Mouse (Mus musculus) forelimb bud, embryonic 11.5 days (tissue): Measurements from ENCODE around the gene Nit1.

Experiments
- DNase-seq: peaks from one replicate; pipeline ENCODE4 v3.0.0-alpha.2; 2012; ENCODE audit warnings: low read depth, low spot score

Gene Nit1

GRCm38 (mm10) chr1:171345225-171346094, at the start of gene Nit1, which contains the start of gene Pfdn2:
Nit1 (minus strand) TSS chr1:171345646.
Pfdn2 (plus strand) TSS chr1:171345670.
- DNase-seq: peak; percentile 89

- no peak for DNase-seq
Observed at GRCm38 (mm10) chr1:171390101-171390500, 44.7 kb upstream of the Nit1 start.

- DNase-seq: no peak
Observed at GRCm38 (mm10) chr1:171388376-171389102, 43.1 kb upstream of the Nit1 start, which contains the start of gene Arhgap30. Arhgap30 (plus strand) TSS chr1:171388954.

- peak; percentile 60 for DNase-seq
Observed at GRCm38 (mm10) chr1:171387099-171387498, 41.7 kb upstream of the Nit1 start.

DNA sequence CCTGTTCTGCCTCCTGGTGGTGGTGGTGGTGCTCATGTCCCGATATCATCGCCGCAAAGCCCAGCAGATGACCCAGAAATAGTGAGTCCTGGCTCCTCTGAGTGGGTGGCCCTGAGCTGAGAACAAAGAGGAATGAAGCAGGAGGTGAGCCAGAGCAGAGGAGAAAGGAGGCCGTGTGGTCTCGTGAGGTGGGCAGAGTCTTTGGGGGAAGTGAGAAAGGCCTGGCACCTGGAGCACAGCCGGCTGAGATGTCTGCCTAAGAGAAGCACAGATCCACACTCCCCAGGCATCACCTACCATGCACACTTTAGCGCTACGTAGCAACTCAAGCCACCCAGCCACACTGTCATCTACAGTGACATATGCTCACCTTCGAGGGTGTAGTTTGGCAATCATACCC, 39.7 kb upstream of the Nit1 start:
- DNase-seq: no peak

GRCm38 (mm10) chr1:171384361-171384760, 38.9 kb upstream of the Nit1 start:
- peak; percentile 10 for DNase-seq

GRCm38 (mm10) chr1:171382096-171382620, 36.7 kb upstream of the Nit1 start:
- DNase-seq: no peak

- peak; percentile 46 for DNase-seq
Observed at GRCm38 (mm10) chr1:171379935-171380599, 34.6 kb upstream of the Nit1 start.

DNA sequence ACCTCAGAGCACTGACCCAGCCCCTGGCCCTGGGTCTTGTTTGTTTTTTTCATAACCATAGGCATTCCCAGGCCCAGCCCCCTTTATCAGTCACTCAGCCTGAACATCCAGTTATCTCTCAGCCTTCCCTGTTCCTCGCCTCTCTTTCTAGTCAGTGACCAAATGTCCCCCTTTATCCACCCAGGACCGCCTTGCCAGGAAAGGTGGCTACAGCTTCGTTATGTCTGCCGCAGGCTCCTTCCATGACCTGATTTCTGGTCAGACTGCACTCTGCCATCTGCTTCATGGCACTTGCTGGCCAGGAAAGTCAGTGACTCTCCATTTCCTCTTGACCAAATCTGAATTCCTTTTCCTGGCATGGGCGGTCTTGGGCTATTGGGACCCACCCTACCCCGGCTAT, 32.9 kb upstream of the Nit1 start:
- no peak for DNase-seq

DNA sequence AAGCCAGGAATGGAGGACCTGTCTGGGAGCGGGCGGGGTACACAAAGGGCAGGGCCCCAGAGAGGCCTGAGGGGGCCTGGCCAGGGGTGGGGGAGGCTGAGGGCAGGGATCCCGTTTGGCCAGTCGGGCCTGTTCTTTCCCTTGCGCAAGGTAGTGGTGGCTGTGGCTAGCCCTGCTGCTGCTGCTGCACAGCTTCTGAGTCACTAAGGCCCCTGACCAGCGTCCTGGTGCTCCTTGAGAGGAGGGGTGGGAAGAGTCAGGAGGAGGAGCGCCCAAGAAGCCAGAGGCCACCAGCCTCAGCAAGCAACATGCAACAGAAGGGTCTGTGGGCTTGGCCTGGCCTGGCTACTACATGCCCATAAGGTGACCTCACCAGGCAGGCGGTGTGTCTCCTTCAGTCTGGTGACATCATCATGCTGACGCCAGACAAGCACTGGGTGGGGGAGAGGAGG, 30.2 kb upstream of the Nit1 start:
- no peak for DNase-seq

DNA sequence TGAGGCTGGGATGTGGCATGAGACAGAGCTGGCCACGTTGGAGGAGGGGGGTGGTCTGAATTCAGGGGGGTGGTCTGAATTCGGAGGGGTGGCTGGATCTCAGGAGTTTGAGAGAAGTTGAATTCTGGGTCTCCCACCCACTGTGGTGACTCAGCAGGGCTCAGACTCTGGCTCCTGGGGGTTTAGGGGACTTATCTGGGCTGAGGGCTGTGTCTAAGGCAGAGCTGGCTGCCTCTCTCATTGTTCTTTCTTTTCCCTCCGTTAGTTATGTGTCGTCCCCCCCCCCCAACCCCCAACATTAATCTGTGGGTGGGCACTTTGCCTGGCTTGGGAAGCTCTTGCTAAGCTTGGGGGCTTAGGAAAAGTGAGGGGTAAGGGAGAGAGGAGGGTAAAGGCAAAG, 28.5 kb upstream of the Nit1 start:
- DNase-seq: no peak

GRCm38 (mm10) chr1:171372880-171373279, 27.4 kb upstream of the Nit1 start:
- DNase-seq: no peak

GRCm38 (mm10) chr1:171369845-171370556, 24.6 kb upstream of the Nit1 start, which contains the start of gene Nectin4:
Nectin4 (plus strand) TSS chr1:171370099.
- no peak for DNase-seq

GRCm38 (mm10) chr1:171365934-171366333, 20.5 kb upstream of the Nit1 start:
- no peak for DNase-seq

GRCm38 (mm10) chr1:171361106-171362103, 16.0 kb upstream of the Nit1 start:
- peak; percentile 75 for DNase-seq

- peak; percentile 94 for DNase-seq
Observed at GRCm38 (mm10) chr1:171360656-171361055, 15.2 kb upstream of the Nit1 start, which contains the start of gene Klhdc9. Klhdc9 (minus strand) TSS chr1:171360798.

DNA sequence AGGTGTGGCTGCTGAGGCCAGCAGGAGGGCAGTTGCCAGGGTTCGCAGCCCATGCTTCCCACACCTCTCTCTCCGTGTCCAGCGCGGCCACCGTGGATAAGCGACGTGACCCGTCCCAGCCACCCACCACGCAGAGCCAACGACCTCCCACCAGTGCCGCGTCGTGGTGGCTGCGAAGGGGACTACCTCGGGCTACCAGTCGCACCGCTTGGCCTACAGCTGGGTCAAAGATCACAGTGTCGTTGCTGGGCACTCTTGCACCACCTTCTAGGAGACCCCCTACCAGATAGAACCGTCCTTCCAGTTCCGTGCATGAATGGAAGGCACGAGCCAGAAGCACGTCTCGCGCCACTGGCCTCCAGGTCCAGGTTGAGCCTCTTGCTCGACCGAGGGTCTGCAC, 14.8 kb upstream of the Nit1 start:
- no peak for DNase-seq

GRCm38 (mm10) chr1:171358421-171358820, 13.0 kb upstream of the Nit1 start:
- no peak for DNase-seq

DNA sequence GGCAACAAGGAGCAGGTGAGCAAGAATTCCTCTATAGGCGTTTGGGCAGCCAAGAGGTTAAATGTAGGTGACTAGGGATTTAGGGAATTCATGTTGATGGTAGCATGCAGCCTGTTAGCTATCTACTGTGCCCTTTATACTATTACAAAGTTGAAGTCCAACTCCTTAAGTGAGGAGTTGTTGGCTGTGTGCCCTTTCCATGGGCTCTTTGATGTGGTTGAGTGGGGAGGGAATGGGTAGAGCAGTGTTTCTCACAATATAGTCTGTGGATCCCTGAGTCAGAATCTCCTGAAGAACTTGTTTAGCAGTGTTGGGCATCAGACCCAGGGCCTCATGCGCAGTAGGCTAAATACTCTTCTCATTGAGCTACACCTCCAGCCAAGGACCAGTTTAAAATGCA, 11.4 kb upstream of the Nit1 start:
- DNase-seq: no peak
